Mouse (Mus musculus) gastrocnemius, postnatal 14 days (tissue): Measurements from ENCODE around the gene Comp. TPM values are rescaled to one million over a fixed set of nuclear protein-coding genes. Genes with fewer than 3 reads are reported as not detected.

Experiments
- DNase-seq: peaks from one replicate; pipeline ENCODE4 v3.0.0; 2021; ENCODE audit warnings: mixed read lengths
- intact Hi-C: fragments of 180-260 bp; cut with DNase I; formaldehyde crosslinking; loops from one replicate; pipeline ENCODE4 v1.15.1; 2025; ENCODE audit warnings: low total_unique reads
- long read RNA-seq, 2 experiments: library from polyadenylated mRNA; stranded (forward); transcript quantifications; one replicate each; pipeline ENCODE4 v2.0.0; 2021
- total RNA-seq, 2 experiments: library from RNA; stranded (reverse); gene quantifications; 2 replicates each; pipeline ENCODE4 v1.2.3; 2021

Gene Comp
- 10 to 100 TPM; 18.6 to 19.6 TPM for total RNA-seq
- long read RNA-seq, experiment 1, transcript Comp-201 (19 exons, 2,416 nt): major isoform, 27 of 36 reads
- long read RNA-seq, experiment 1, partial matches to known transcripts: 8 of 36 reads
- long read RNA-seq, experiment 1, other reads (novel, unspliced or antisense): 1 of 36 reads
- long read RNA-seq, experiment 2, transcript Comp-201 (19 exons, 2,416 nt): major isoform, 22 of 24 reads
- long read RNA-seq, experiment 2, partial matches to known transcripts: 2 of 24 reads
- long read RNA-seq, experiment 2, other reads (novel, unspliced or antisense): 0 of 24 reads

DNA sequence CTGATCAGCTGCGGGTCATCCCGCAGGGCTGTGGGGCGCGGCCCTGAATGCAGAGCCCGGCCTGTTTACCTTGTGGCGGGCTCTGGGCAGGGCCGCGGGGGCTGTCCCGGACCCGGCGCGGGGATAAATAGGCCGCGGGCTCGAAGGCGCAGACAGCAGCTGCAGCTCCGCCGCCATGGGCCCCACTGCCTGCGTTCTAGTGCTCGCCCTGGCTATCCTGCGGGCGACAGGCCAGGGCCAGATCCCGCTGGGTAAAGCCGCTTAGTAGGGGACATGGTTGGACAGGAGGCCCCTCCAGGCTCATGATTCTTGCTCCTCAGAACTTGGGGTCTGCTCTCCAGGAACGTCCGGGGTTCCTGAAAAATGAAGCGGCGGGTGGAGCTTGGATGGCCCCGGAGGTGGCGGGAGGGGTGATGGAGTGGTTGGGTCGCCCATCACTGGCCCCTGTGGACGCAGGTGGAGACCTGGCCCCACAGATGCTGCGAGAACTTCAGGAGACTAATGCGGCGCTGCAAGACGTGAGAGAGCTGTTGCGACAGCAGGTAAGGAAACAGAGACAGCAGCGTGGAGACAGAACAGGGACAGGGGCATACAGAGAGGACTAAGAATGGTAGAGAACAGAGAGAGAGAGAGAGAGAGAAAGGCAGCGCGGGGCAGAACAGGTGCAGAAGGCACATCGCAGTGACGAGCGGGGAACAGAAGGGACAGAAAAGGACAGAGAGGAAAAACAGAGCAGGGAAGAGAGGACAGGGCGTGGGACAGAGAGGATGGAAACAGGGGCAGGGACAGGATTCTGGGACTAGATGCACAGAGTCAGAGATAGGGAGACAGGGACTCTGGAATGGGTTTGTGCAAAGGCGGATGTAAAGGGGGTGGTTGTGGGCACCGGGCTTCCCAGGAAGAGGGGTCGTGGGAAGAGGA, at the start of gene Comp:
Gene Comp (plus strand): TSS at position 162 of the 921 bp plus-strand sequence.
- no peak for DNase-seq

GRCm38 (mm10) chr8:70323716-70324115, 49.6 kb upstream of the Comp start:
- intact Hi-C loops: no loop called here
- DNase-seq: no peak

More for the DNA sequence above, at the start of gene Comp:
- intact Hi-C loops: no loop called here

GRCm38 (mm10) chr8:70327512-70327911, 45.8 kb upstream of the Comp start:
- intact Hi-C loops: no loop called here
- DNase-seq: no peak

GRCm38 (mm10) chr8:70329124-70329834, 44.1 kb upstream of the Comp start, which contains the start of gene Gdf1:
Gene Gdf1 (plus strand): TSS chr8:70329817.
- intact Hi-C loops: no loop called here
- DNase-seq: no peak

DNA sequence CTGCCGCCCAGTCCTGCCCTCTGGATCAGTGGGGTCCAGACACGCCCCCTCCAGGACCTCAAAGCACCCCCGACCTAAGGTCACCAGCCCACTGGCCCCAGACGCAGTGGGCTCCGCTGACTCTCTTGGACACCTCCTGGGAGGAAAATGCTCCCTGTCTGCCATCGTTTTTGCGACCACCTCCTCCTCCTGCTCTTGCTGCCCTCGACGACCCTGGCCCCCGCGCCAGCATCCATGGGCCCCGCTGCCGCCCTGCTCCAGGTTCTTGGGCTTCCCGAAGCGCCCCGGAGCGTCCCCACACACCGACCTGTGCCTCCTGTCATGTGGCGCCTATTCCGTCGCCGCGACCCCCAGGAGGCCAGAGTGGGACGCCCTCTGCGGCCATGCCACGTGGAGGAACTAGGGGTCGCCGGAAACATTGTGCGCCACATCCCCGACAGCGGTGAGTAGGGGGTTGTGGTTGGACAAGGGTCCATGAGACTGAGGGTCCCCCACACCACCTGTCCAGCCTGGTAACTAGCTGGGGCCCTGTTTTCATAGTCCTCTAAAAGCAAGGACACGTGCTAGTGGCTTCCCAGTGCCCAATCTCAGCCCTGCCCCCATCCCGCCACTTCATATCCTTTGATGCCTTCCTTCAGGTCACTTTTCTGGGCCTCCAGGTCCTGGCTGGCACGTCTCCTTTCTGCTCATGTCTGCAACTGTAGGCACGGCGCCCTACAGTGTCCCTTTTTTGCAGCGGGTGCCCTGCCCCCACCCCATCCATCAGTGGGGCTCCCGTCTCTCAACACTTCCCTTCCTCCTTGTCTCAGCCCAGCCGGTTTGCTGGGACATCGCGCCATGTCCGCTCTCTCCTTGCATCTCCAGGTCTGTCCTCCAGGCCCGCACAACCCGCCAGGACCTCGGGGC, 43.3 kb upstream of the Comp start:
- intact Hi-C loops: loop anchor here (5.0 kb wide), 1 partner anchor 172 kb away; no protein-coding TSS in a partner anchor
- no peak for DNase-seq

- intact Hi-C loops: loop anchor here (5.0 kb wide), 1 partner anchor 171 kb away; no protein-coding TSS in a partner anchor
- no peak for DNase-seq
Observed at GRCm38 (mm10) chr8:70330741-70331364, 42.5 kb upstream of the Comp start.

DNA sequence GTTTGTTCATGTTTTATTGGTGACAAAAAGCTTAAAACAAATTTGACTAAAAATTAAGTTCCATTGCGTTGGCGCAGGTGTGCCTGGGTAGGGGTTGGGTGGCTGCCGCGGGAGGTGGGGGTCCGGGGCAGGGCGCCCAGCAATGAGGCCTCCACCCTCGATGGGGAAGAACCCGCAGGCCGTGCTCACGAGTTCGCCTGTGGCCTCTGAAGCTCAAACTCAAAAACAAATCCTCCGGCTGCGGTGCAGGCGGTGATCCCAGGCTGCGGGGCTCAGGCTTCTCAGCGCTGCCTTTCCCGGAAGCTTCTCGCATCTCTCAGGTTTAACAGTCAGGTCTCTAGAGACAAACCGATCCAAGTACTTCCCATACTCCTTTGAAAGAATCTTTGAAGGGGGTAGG, 41.8 kb upstream of the Comp start:
- intact Hi-C loops: loop anchor here (5.0 kb wide), 1 partner anchor 171 kb away; no protein-coding TSS in a partner anchor
- DNase-seq: no peak

DNA sequence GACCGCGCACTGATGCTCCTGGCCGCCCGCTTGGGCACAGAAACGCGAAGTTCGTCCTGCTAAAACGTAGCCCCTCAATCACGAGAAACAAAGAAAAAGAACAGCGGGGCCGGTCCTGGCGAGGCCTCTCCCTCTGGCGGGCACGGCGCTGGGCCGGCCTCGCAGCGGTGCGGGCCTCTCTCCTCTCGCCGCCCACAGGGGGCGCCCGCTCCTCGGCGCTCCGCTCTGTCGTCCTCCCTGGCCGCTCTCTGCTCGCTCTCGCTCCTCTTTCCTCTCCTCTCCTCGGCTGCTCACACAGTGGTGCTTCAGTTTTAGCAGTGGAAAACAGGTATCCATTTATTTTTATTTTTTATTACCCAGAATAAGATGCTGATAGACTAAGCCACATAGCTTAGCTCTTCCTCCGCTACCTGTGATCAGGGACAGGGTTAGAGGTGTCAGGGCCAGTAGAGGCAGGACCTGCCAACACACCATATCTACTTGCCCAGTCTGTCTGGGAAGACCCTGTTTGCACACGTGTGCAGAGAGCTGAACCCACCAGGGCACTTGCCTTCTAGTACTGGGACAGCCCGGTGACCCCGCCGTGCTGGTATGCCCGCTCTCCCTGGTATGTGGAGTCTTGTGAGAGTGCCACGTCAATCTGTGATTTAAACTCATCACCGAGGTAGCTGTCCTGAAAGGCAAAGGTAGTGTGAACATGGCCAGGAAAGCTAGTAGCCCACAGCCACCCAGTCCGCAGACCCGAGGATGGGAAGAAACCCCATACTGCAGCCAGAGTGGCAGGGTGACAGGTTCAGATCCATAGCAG, 41.1 kb upstream of the Comp start:
- DNase-seq: peak; percentile 78
- intact Hi-C loops: loop anchor here (5.0 kb wide), 1 partner anchor 170 kb away; no protein-coding TSS in a partner anchor

DNA sequence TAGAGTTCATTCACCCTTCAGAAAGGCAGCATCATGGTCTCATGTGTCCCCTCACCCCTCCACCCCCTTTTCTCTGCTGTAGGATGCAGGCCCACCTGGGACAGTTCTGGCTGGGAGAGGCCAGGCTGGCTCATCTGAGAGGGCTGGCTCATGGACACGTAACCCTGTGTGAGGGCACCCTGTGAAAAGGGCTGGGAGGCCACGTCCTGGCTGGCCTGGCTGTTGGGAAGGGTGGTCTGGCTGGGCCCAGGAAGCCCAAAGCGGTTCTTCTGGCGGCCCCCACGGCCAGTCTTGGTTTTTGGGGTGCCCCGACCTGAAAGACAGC, 40.5 kb upstream of the Comp start:
- intact Hi-C loops: loop anchor here (5.0 kb wide), 1 partner anchor 169 kb away; no protein-coding TSS in a partner anchor
- DNase-seq: no peak

- DNase-seq: no peak
- intact Hi-C loops: no loop called here
Observed at GRCm38 (mm10) chr8:70338931-70339330, 34.4 kb upstream of the Comp start.

- intact Hi-C loops: no loop called here
Observed at GRCm38 (mm10) chr8:70340659-70341058, 32.7 kb upstream of the Comp start.

DNA sequence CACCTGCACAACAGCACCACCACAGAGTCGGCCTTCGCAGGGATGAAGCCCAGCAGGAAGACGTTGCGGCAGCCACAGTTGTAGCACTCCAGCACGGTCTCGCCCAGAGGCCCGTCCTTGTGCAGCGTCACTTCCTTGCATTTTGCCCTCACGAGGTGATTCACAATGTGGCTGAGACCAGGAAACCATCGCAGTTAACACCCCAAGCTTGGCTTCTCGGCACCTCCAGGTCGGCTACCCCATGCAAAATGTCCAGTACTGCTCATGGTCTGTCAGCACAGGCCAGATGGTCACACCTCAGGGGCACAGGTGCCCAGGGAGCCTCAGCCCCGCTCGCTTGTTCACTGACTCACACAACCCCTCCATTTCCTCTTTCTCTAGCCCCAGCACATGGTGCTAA, 31.4 kb upstream of the Comp start:
- intact Hi-C loops: no loop called here

More at GRCm38 (mm10) chr8:70340659-70341058, 32.7 kb upstream of the Comp start:
- no peak for DNase-seq

DNA sequence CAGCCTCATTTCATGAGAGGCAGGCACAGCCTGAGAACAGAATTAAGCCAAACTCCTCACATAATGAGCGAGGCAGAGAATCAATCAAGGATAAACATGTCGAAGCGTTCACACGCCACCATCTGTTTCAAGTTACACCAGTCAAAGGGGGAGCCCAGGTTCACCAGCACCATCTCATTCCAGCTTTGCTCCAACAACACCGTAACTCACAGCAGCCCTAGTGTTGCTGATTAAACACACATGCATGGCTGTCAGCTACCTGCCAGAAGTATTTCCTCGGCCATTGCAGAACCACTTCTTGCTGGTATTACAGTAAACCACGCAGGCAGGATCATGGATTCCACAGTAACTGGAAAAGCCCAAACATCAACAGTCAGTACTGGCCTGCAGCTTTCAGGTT, 30.3 kb upstream of the Comp start:
- DNase-seq: no peak
- intact Hi-C loops: no loop called here

More for the DNA sequence above, 31.4 kb upstream of the Comp start:
- DNase-seq: no peak

DNA sequence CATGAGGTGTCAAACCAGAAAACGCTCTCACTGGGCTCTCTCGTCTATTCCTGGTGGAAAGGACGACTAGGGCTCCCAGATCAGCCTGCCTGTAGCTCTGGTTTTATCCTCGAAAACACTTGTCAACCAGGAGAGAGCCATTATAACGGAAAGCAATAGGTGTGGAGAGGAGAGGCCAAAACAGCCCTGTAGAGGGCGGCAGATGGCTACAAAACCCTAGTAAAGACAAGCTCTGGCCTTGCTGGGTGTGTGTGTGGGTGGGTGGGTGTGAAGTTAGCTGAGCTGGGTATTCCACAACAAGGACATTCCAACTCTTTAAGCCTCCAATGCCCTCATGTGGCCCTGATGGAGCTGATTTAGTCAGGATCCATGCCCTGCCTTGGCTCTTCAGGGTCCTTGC, 29.7 kb upstream of the Comp start:
- DNase-seq: no peak
- intact Hi-C loops: no loop called here

DNA sequence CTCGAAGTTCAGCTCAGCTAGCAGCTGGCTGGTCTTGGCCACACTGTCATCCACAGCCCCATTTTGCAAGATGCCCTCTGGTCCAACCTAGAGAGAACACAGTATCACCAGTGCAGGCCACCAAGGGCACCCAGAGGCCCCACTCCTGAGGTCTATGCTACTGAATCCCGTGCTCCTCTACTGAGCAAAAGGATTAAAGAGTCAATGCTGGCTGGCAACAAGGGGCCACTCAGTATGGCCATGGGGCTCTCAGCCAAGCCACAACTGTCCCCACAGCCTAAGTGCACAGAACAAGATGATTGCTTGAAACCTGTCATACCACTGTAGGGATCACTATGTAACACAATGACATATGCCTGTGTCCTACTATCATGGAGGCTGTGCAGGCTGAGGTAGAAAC, 29.1 kb upstream of the Comp start:
- intact Hi-C loops: no loop called here
- DNase-seq: no peak

DNA sequence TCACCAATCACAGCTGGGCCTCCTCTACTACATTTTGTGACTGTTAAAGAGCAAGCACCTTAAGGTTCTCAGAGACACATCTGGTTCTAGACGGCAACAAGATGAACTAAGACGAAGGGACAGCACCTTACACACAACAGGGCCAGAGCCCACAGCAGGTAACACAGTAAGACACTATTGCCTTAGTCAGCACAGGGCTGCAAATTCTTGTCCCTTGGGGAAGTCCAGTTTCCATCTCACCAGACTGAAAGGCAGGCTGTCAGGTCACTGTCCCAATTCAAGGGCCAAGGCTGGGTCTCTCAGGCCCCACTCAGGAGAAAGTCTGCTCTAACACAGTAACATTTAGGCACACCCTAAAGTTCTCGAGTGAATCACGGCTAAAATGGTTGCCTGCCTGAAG, 25.9 kb upstream of the Comp start:
- intact Hi-C loops: no loop called here
- DNase-seq: no peak

DNA sequence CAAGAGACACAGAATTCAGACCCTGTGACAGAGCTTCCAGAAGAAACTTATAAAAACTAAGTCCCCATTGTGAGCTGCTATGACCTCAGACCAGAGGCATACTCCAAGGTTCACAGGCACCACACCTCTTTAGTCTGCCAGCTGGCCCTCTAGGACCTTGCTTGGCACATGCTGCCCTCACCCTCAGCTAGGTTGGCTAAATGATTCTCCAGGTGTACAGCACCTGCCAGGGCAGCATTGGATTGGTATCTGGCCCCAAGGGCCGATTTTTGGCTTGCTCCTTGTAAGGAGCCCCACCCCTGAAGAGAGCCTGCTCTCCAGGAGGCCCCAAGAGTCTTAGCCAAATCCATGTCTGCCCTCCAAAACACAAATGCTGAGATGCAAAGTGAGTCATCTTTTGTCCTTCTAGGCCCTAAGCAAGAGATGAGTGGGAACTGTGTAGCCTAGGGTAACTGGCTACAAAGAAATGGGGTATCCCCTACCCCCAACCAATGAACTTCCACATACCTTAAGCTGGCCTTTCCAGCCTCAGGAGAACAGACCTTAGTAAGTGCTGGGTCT, 25.4 kb upstream of the Comp start:
- intact Hi-C loops: no loop called here
- no peak for DNase-seq
